23 mouse cellular contexts compared by ENCODE assay signal in genomic region chr10:43710886-43711256, GRCm38 (mm10).
"Had no signal": no experiment of that assay in that cellular context is flagged by ENCODE, and none has a peak within 500 bp of the region (broad histone marks: within the 10 kb centered on the region; RNA-seq: fewer than 3 reads in every experiment).

No protein-coding gene starts in this region.

- DNase-seq: kidney, adult 11 months; kidney, adult 8-10 months; kidney, postnatal 10 days; kidney, postnatal 36 days; layer of hippocampus, postnatal 36 days; left cerebral cortex, postnatal 4 days; lung, embryonic 14.5 days; right cerebral cortex, adult 18-20 months; right cerebral cortex, postnatal 14 days; right cerebral cortex, postnatal 4 days; thymus, postnatal 25 days had no signal

- H3K4me2 ChIP-seq: intestine, embryonic 15.5 days; kidney, embryonic 15.5 days; limb, embryonic 12.5 days; limb, embryonic 15.5 days; lung, embryonic 14.5 days; midbrain, embryonic 12.5 days; neural tube, embryonic 13.5 days; stomach, embryonic 15.5 days had no signal

- H3K9ac ChIP-seq: intestine, embryonic 15.5 days; kidney, embryonic 15.5 days; limb, embryonic 12.5 days; limb, embryonic 15.5 days; lung, embryonic 14.5 days; midbrain, embryonic 12.5 days; neural tube, embryonic 13.5 days; stomach, embryonic 15.5 days had no signal

- H3K4me3 ChIP-seq: intestine, embryonic 15.5 days; kidney, embryonic 15.5 days; left cerebral cortex, adult 2 months; limb, embryonic 12.5 days; limb, embryonic 15.5 days; midbrain, embryonic 12.5 days; myocyte; neural tube, embryonic 13.5 days; stomach, embryonic 15.5 days had no signal

- H3K36me3 ChIP-seq: intestine, embryonic 15.5 days; kidney, embryonic 15.5 days; limb, embryonic 12.5 days; limb, embryonic 15.5 days; midbrain, embryonic 12.5 days; neural tube, embryonic 13.5 days; stomach, embryonic 15.5 days had no signal

- H3K27ac ChIP-seq: intestine, embryonic 15.5 days; kidney, embryonic 15.5 days; left cerebral cortex, adult 2 months; limb, embryonic 12.5 days; limb, embryonic 15.5 days; macrophage; midbrain, embryonic 12.5 days; neural tube, embryonic 13.5 days; stomach, embryonic 15.5 days had no signal

- ATAC-seq: intestine, embryonic 15.5 days; lung, postnatal 0 days; midbrain, embryonic 16.5 days had no signal

- H3K4me1 ChIP-seq: intestine, embryonic 15.5 days; midbrain, embryonic 12.5 days; neural tube, embryonic 13.5 days; stomach, embryonic 15.5 days had no signal

- H3K27me3 ChIP-seq: intestine, embryonic 15.5 days; kidney, embryonic 15.5 days; limb, embryonic 15.5 days; midbrain, embryonic 12.5 days; neural tube, embryonic 13.5 days; stomach, embryonic 15.5 days had no signal

- H3K9me3 ChIP-seq: intestine, embryonic 15.5 days; kidney, embryonic 15.5 days; limb, embryonic 12.5 days; limb, embryonic 15.5 days; midbrain, embryonic 12.5 days; neural tube, embryonic 13.5 days; stomach, embryonic 15.5 days had no signal
